Mouse (Mus musculus) small intestine, adult 2 months (tissue): ENCODE data around the gene Opa3.

ENCODE experiments used
- CTCF ChIP-seq: fragments of 200-500 bp; IDR thresholded peaks from 2 replicates; pipeline ENCODE4 v1.5.1; 2012; ENCODE audit warnings: low read depth, mild to moderate bottlenecking, control low read depth, inconsistent platforms, low read length, moderate library complexity, mixed read lengths; ENCODE audit not compliant: insufficient replicate concordance, insufficient read length; ENCODE audit errors: extremely low read depth
- POLR2A ChIP-seq: fragments of 200-500 bp; IDR thresholded peaks from 2 replicates; pipeline ENCODE4 v1.6.1; 2012; ENCODE audit warnings: low read depth, mild to moderate bottlenecking, control low read depth, inconsistent platforms, low read length, moderate library complexity

DNA sequence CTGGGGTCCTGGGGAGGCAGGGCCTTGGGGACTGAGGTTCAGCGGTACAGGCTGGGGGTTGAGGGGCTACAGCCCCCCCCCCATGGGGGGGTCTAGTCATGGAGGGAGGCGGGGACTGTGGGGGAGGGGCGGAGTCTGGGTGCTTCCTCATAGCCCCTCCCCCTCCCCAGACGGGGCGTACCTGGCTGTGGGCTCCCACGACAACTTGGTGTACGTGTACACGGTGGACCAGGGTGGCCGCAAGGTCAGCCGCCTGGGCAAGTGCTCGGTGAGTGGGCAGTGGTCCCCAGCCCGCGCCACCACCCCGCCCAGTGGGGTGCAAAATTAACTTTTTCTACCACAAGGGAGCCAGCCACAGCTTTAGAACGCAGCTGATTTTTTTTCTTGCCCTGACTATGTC, 26.5 kb upstream of the Opa3 start:
- TF ChIP-seq CTCF = no peak
- no peak for TF ChIP-seq POLR2A
